Mouse (Mus musculus): Measurements from ENCODE around the gene Gale. TPM values are rescaled to one million over a fixed set of nuclear protein-coding genes. Genes with fewer than 3 reads are reported as not detected.
A peak's percentile ranks its signal among the peaks of the same experiment; 100 is the strongest.

Gale gene
- polyA plus RNA-seq, 1 experiment, result 9.4 TPM

DNA sequence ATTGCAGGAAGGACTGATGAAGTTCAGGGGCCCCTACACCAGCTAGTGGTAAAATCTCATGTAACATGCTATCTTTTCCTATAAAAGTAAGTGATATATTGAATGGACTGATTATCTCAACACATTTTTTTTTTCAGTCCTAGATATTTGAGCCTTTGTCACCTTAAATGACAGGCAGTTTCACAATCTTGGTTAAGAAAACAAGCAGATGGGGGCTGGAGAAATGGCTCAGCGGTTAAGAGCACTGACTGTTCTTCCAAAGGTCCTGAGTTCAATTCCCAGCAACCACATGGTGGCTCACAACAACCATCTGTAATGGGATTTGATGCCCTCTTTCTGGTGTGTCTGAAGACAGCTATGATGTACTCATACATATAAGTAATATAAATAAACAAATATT lies 41.3 kb upstream of the Gale start:
- no peak overlapping the region for H3K9ac ChIP-seq (ENCODE audit: low read depth, poor library complexity, severe bottlenecking)
- H3K36me3 ChIP-seq (ENCODE audit: control insufficient read depth, insufficient read depth, low read length, poor library complexity, severe bottlenecking), result no peaks in the 10 kb centered on the region
- no peak overlapping the region for H3K4me3 ChIP-seq (ENCODE audit: low read depth, low read length)
- H3K27me3 ChIP-seq (ENCODE audit: control insufficient read depth, insufficient read depth, low read length, poor library complexity, severe bottlenecking), result no peaks in the 10 kb centered on the region
- no peak overlapping the region for H3K27ac ChIP-seq (ENCODE audit: insufficient read depth, low read length)
- no peaks in the 10 kb centered on the region for H3K4me1 ChIP-seq (ENCODE audit: control insufficient read depth, insufficient read depth, low read length)
- no peaks in the 10 kb centered on the region for H3K9me3 ChIP-seq (replicated peaks; ENCODE audit: control insufficient read depth, insufficient read depth, low read length, poor library complexity, severe bottlenecking)
- TF ChIP-seq CTCF (IDR thresholded peaks at IDR 0.05; ENCODE audit: low read depth, low read length) (no peak), POLR2A (IDR thresholded peaks at IDR 0.05; ENCODE audit: insufficient read depth, low read length) (no peak)

DNA sequence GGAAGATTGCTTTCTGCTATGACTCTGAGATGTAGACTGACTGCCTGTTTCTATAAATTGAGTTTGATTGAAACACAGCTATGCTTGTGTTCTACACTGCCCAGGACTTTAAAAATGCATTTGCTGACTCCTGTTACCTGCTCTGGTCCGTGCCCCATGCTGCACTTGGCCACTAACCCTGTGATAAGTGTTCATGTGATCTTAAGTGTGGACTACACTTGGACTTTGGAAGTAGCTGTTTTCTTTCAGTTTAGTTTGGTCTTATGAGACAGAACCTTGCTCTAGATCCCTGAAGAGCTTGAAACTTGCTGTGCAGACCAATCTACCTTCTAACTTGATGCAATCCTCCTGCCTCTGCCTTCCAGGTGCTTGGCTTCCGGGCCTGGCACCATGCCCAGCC lies 39.1 kb upstream of the Gale start:
- no peaks in the 10 kb centered on the region for H3K36me3 ChIP-seq (ENCODE audit: control insufficient read depth, insufficient read depth, low read length, poor library complexity, severe bottlenecking)
- TF ChIP-seq EP300 (IDR thresholded peaks at IDR 0.05; ENCODE audit: insufficient read depth, low read depth, low read length), result no peak
- no peak for TF ChIP-seq POLR2A (IDR thresholded peaks at IDR 0.05; ENCODE audit: insufficient read depth, low read length)
- no peak for TF ChIP-seq CTCF (IDR thresholded peaks at IDR 0.05; ENCODE audit: low read depth, low read length)
- H3K27ac ChIP-seq (ENCODE audit: insufficient read depth, low read length), result no peak overlapping the region
- H3K4me3 ChIP-seq (ENCODE audit: low read depth, low read length), result no peak overlapping the region
- H3K9ac ChIP-seq (ENCODE audit: low read depth, poor library complexity, severe bottlenecking), result no peak overlapping the region
- H3K9me3 ChIP-seq (replicated peaks; ENCODE audit: control insufficient read depth, insufficient read depth, low read length, poor library complexity, severe bottlenecking), result no peaks in the 10 kb centered on the region
- no peaks in the 10 kb centered on the region for H3K4me1 ChIP-seq (ENCODE audit: control insufficient read depth, insufficient read depth, low read length)
- no peaks in the 10 kb centered on the region for H3K27me3 ChIP-seq (ENCODE audit: control insufficient read depth, insufficient read depth, low read length, poor library complexity, severe bottlenecking)

DNA sequence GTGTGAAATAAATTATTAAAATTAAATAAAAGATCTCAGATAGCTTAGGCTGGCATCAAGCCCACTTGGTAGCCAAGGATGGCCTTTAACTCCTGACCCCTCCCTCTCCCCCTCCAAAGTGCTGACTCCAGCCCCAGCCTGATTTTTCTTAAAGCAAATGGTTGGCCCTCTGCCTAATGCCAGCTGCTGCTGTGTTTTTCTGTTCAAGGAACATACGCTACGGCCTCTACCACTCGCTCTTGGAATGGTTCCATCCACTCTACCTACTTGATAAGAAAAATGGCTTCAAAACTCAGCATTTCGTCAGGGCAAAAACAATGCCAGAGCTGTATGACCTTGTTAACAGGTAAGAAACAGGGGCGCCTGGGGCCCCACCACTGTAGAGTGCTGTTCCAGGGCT lies 38.2 kb upstream of the Gale start:
- no peaks in the 10 kb centered on the region for H3K36me3 ChIP-seq (ENCODE audit: control insufficient read depth, insufficient read depth, low read length, poor library complexity, severe bottlenecking)
- TF ChIP-seq POLR2A (IDR thresholded peaks at IDR 0.05; ENCODE audit: insufficient read depth, low read length), result no peak
- TF ChIP-seq CTCF (IDR thresholded peaks at IDR 0.05; ENCODE audit: low read depth, low read length), result no peak
- no peak for TF ChIP-seq EP300 (IDR thresholded peaks at IDR 0.05; ENCODE audit: insufficient read depth, low read depth, low read length)
- no peak overlapping the region for H3K4me3 ChIP-seq (ENCODE audit: low read depth, low read length)
- H3K9me3 ChIP-seq (replicated peaks; ENCODE audit: control insufficient read depth, insufficient read depth, low read length, poor library complexity, severe bottlenecking), result no peaks in the 10 kb centered on the region
- H3K9ac ChIP-seq (ENCODE audit: low read depth, poor library complexity, severe bottlenecking), result no peak overlapping the region
- no peak overlapping the region for H3K27ac ChIP-seq (ENCODE audit: insufficient read depth, low read length)
- no peaks in the 10 kb centered on the region for H3K27me3 ChIP-seq (ENCODE audit: control insufficient read depth, insufficient read depth, low read length, poor library complexity, severe bottlenecking)
- H3K4me1 ChIP-seq (ENCODE audit: control insufficient read depth, insufficient read depth, low read length), result no peaks in the 10 kb centered on the region

GRCm38 (mm10) chr4:135926195-135926808 lies 37.2 kb upstream of the Gale start:
- Histone ChIP-seq H3K4me3 (ENCODE audit: low read depth, low read length) (peak overlapping the region; percentile 12), H3K27ac (ENCODE audit: insufficient read depth, low read length) (no peak overlapping the region), H3K4me1 (ENCODE audit: control insufficient read depth, insufficient read depth, low read length) (no peaks in the 10 kb centered on the region), H3K9ac (ENCODE audit: low read depth, poor library complexity, severe bottlenecking) (no peak overlapping the region), H3K36me3 (ENCODE audit: control insufficient read depth, insufficient read depth, low read length, poor library complexity, severe bottlenecking) (no peaks in the 10 kb centered on the region), H3K27me3 (ENCODE audit: control insufficient read depth, insufficient read depth, low read length, poor library complexity, severe bottlenecking) (no peaks in the 10 kb centered on the region), H3K9me3 (replicated peaks; ENCODE audit: control insufficient read depth, insufficient read depth, low read length, poor library complexity, severe bottlenecking) (no peaks in the 10 kb centered on the region)
- no peak for TF ChIP-seq EP300 (IDR thresholded peaks at IDR 0.05; ENCODE audit: insufficient read depth, low read depth, low read length)
- TF ChIP-seq POLR2A (IDR thresholded peaks at IDR 0.05; ENCODE audit: insufficient read depth, low read length), result no peak
- no peak for TF ChIP-seq CTCF (IDR thresholded peaks at IDR 0.05; ENCODE audit: low read depth, low read length)

DNA sequence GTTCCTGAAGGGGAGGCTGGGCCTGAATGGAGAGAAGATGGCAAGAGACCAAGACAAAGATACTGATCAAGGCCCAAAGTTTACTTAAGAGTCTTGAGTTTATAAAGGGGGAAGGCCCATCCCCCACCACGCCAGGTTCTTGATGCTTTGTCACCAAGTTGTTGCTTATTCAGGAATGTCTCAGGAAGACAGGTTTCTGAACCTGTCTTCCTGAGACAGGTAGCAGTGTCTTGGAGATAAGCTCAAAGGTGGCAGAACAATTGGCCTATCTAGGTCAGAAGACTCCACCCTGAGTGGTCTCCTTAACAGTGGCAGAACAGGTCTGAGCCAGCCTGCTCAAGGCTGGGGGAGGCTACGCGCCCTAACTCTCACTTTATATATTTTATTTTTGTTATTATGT lies 36.7 kb upstream of the Gale start:
- H3K36me3 ChIP-seq (ENCODE audit: control insufficient read depth, insufficient read depth, low read length, poor library complexity, severe bottlenecking), result no peaks in the 10 kb centered on the region
- TF ChIP-seq EP300 (IDR thresholded peaks at IDR 0.05; ENCODE audit: insufficient read depth, low read depth, low read length) (no peak), CTCF (IDR thresholded peaks at IDR 0.05; ENCODE audit: low read depth, low read length) (no peak), POLR2A (IDR thresholded peaks at IDR 0.05; ENCODE audit: insufficient read depth, low read length) (no peak)
- no peaks in the 10 kb centered on the region for H3K27me3 ChIP-seq (ENCODE audit: control insufficient read depth, insufficient read depth, low read length, poor library complexity, severe bottlenecking)
- H3K9me3 ChIP-seq (replicated peaks; ENCODE audit: control insufficient read depth, insufficient read depth, low read length, poor library complexity, severe bottlenecking), result no peaks in the 10 kb centered on the region
- no peak overlapping the region for H3K27ac ChIP-seq (ENCODE audit: insufficient read depth, low read length)
- H3K4me1 ChIP-seq (ENCODE audit: control insufficient read depth, insufficient read depth, low read length), result no peaks in the 10 kb centered on the region
- H3K9ac ChIP-seq (ENCODE audit: low read depth, poor library complexity, severe bottlenecking), result no peak overlapping the region
- H3K4me3 ChIP-seq (ENCODE audit: low read depth, low read length), result no peak overlapping the region

DNA sequence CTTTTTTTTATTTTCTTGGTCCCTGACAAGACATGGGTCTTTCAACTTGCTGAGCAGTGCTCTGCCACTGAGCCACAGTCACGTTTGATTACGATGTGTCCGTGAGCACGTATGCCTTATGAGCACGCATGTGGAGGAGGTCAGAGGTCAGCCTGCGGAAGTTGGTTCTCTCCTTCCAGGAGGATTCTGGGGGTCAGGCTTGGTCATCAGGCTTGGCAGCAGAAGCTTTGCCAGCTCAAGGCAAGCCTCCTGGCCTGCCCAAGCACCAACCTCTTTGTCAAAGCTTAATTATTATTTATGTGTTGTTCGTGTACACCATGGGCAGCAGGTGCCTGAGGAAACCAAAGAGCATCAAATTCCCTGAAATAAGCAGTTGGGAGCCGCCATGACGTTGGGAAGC lies 35.2 kb upstream of the Gale start:
- no peaks in the 10 kb centered on the region for H3K36me3 ChIP-seq (ENCODE audit: control insufficient read depth, insufficient read depth, low read length, poor library complexity, severe bottlenecking)

More for the DNA sequence above, 35.2 kb upstream of the Gale start:
- Histone ChIP-seq H3K27me3 (ENCODE audit: control insufficient read depth, insufficient read depth, low read length, poor library complexity, severe bottlenecking) (no peaks in the 10 kb centered on the region), H3K9me3 (replicated peaks; ENCODE audit: control insufficient read depth, insufficient read depth, low read length, poor library complexity, severe bottlenecking) (no peaks in the 10 kb centered on the region), H3K4me3 (ENCODE audit: low read depth, low read length) (no peak overlapping the region), H3K9ac (ENCODE audit: low read depth, poor library complexity, severe bottlenecking) (no peak overlapping the region), H3K4me1 (ENCODE audit: control insufficient read depth, insufficient read depth, low read length) (no peaks in the 10 kb centered on the region), H3K27ac (ENCODE audit: insufficient read depth, low read length) (no peak overlapping the region)
- TF ChIP-seq EP300 (IDR thresholded peaks at IDR 0.05; ENCODE audit: insufficient read depth, low read depth, low read length), result no peak
- TF ChIP-seq POLR2A (IDR thresholded peaks at IDR 0.05; ENCODE audit: insufficient read depth, low read length), result no peak
- TF ChIP-seq CTCF (IDR thresholded peaks at IDR 0.05; ENCODE audit: low read depth, low read length), result no peak

Measured in ES-Bruce4 (cell line).